Mouse (Mus musculus) c-Kit-positive CD71-positive TER-119-negative erythroid progenitor cells, embryonic 14.5 days (primary cell): ENCODE data around the gene Slc16a4.
"Not testable (repeated sequence)": the region's sequence is repeated elsewhere in the genome, so short reads cannot be mapped to it uniquely, and the experiment has no call there.

Experiments
- DNase-seq: peaks from one replicate; pipeline ENCODE4 v3.0.0-alpha.2; 2013; ENCODE audit warnings: low read depth

Gene Slc16a4

DNA sequence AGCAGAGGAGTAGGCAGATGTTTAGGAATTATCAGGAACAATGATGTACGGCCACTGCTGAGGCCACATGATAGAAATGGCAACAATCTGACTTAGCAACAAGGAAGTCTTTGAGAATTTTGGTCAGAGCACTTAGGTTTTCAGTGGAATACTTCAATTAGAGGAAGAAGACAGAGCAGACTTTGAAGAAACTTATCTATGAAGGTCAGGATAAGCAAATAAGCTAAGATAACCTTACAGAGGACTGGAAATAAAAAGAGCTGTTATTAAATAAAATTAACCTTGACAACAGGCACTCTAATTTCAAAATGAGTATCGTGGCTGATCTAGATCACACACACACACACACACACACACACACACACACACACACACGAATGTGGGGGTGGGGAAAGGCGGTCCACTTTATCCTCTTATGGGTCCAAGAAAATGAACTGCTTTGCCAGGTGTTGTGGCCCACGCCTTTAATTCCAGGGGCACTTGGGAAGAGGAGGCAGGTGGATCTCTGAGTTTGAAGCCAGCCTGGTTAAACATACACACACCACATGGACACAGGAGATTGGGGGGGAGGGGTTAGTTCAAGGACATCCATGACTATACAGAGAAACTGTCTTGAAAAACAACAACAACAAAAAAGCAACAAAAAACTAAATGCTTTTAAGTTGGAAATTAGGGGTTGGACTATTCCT, 4.8 kb downstream of the Slc16a4 start:
- DNase-seq, result no peak

DNA sequence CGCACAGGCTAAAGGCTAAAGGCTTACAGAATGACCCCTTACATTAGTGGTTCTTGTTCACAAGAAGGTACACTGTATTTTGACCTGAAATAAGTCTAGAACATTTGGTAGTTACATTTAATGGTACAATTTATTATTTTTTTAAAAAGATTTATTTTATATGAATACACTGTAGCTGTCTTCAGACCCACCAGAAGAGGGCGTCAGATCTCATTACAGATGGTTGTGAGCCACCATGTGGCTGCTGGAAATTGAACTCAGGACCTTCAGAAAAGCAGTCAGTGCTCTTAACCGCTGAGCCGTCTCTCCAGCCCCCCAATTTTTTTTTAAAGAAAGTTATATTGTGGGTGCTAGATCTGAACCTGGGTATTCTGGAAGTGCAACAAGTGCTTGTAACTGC, 5.9 kb downstream of the Slc16a4 start:
- DNase-seq, result not testable (repeated sequence)

DNA sequence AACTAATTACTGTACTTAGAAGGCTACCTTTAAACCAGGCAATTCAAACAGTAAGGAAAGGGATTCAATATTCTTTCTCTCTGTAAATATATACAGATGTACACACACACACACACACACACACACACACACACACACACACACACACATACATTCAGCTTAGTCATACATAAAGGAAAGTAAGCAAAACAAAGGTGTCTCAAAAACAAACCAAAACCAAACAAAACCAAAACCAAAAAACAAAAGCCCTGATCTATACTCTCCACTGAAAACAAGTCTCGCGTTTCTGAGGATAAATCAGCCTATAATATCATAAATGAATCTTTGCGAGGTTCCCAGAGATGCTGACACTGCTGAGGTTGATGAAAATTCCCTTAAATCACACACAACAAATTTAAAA, 26.3 kb downstream of the Slc16a4 start:
- no peak for DNase-seq

DNA sequence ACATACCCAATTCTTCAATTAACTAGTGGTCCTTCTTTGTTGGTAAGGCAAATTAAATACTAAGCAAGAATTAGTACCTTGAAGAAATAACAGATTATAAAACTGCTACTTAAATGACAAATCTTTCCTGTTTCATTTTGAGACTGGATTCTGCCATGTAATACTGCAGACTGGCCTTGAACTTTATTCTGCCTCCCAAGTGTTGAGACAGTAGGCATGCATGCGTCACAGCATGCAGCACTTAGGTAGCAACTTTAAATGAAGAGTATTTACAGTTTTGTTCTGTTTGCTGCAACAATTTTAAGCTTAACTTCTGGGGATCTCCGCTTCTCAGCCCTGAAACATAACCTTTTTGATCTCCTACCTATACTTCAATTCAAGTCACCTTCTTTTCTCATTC, 30.1 kb downstream of the Slc16a4 start:
- no peak for DNase-seq

DNA sequence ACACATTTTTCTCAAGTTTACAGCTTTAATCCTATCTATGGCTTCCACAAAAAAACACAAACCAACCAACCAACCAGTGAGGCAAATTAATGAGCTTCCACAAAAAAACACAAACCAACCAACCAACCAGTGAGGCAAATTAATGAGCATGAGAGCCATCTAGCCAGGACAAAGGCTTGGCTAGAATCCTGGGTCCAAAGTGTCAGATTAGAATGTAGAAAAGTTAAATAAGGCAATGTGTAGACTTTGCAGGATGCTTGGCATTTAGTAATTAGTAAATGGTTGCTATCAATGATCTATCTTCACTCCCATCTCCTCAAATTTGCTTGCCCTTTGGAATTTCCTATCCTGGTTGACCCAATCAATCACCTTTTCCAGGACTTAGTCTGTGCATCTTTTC, 30.7 kb downstream of the Slc16a4 start:
- no peak for DNase-seq

DNA sequence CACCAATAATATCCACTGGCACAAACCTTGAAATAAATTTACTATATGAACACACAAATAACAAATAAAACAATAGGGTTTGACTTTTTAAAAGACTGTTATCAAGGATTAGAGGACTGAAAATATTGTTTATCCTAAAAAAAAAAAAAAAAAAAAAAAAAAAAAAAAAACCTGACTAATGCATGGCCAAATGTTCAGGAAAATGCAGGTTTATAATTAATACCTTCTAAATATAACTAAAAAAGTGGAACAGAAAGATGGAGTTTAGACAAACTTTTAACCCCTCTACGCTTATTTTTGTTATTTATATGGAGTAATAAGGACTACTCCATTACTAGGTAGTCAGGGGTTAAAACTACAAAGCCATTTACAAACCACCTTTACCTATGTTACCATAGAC, 35.4 kb downstream of the Slc16a4 start:
- DNase-seq, result no peak

DNA sequence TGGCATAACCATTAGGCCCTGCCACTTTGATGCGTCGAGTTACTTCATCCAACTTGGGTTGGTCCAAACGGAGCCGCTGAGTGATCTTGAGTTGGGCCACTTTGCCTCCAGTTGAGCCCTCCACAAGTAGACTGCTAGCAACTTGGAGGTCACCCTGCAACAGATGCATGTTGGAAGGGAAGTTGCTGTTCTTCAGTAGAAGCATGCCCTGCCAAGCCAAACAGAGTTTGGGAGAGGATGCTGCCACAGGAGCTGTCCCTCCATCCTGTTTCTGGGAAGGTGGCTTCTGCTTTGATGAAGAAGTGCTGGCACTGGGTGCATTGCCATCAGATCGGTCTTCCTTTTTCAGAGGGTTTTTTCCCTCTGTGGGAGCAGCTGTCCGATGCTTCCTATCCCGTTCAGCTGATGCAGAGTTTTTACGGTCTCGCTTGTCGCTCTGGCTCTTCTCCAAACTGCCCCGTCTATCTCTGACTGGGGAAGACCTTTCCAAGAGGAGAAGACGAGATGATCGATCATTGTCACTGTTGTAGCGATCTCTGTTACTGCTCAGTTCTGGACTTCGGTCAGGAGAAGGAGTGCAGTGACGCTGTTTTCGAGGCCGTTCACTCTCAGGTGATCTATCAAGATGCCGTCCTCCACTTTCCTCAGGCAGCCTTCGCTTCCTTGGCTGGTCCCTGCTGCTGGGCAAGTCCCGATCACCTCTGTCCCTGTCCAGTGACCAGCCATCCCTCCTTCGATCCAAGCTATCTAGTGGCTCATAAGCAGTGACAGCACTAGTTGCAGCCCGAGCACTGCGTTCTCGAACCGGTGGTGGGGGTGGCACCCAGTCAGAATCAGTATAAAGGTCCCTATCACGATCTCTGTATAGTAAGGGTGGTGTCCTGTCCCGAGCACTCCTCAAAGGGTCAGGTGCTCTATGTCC, 39.7 kb downstream of the Slc16a4 start:
- DNase-seq, result no peak

DNA sequence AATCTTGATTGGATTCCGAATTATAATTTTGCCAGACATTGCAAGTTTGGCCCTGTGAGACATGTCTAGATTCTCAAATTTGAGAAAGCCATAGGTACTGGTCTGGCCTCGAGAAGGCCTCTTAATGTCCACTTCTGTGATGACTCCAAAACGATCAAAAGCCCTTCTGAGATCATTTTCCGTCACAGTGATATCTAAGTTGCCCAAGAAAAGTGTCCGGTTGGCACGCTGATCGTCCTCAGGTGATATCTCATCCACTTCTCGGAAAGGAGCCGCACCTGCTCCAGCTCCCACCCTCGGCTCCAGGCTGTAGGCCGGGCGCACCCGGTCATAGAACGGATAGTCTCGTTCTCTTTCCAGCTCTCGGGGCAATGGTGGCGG, 40.7 kb downstream of the Slc16a4 start:
- no peak for DNase-seq

DNA sequence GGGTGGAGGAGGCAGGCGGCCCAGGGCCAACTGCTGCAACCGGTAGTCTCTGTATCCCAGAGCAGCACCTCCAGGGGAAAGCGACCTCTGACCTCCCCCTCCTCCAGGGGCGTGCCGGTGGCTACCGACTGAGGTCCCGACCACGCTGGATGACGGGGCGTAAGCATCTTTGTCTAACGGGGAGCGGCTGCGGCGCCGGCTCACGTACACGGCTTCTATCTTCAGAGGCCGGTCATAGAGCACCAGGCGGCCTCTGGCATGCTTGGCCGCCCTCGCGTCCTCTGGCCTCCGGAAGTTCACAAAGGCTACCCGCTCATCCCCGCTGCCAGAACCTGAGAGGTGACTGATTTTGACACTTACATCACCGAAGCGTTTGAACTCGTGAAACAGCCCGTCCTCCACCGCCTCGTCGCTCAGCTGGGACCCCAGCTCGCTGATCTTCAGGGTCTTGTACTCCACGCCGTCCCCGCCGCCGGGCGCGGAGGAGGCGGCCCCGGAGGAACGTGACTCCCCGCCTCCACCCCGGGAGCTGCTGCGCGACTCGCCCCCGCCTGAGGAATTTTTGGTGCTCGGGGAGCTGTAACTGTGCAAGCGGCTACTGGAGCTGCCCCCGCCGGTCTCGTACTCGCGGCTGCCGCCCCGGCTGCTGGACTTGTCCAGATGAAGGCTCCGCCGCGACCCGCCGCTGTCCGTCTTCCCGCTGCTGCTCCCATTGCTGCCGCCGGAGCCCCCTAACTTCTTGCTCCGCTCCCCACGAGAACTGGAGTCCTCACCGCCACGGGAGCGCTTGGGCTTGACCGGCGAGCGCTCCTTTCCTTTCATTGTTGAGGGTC, 41.3 kb downstream of the Slc16a4 start:
- DNase-seq, result peak; percentile 16

DNA sequence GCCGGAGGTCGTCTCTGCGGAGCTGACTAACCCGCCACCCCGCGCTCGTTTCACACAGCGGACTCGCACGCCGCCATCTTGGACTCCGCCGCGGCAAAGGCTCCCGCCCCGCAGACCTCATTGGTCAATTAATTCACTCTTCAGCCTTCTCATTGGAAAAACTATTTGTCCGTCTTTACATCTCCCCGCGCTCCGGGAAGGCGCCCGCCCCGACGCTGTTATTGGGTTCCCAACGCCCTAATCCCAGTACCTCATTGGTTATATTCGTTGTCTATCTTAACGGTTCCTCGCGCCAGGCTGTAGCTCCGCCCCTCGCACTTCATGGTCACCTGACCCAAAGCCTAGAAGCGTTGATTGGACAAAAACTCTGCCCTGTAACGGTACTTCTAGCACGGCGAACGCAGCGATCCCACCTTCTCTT, 41.9 kb downstream of the Slc16a4 start:
- DNase-seq, result peak; percentile 97

DNA sequence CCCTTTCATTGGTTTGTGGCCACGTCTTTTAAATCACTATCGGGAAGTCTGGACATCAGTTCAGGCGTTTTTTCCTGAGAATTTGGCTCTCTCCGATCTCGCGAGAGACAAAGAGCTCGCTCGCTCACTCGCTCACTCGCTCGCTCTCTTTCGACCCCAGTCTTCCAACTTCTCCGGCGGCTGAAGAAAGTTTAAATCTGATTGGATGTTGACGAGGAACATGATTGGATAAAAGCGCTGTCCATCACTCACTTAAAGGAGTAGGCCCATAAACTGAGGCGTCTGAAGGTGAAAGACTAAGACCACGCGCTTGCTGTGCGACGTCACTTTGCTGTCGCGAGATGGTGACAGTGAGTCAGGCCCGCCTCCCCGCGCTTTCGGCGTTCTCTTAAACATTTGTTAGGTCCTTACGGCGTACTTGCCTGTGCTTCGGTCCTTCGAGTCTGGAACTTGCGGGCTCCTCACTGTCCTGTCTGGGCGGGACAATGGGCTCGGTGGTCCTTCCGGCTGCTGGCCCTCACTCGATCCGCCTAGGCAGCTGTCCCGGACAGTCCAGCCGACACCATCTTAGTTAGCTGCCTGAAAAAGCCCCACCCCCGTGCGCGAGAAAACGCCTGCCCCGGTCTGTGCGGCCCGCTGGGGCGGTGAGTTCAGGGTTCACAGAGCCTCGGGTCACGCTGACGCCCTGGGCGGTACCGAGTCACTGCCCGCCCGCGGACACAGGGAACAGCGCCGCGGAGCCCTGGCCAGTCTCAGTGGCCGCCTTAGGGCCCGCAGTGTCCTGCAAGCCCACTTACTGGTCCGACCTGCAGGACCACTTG, 42.6 kb downstream of the Slc16a4 start, which contains the start of gene Rbm15:
TSS of gene Rbm15 (minus strand) at position 293 of the 821 bp plus-strand sequence.
- DNase-seq, result peak; percentile 99

DNA sequence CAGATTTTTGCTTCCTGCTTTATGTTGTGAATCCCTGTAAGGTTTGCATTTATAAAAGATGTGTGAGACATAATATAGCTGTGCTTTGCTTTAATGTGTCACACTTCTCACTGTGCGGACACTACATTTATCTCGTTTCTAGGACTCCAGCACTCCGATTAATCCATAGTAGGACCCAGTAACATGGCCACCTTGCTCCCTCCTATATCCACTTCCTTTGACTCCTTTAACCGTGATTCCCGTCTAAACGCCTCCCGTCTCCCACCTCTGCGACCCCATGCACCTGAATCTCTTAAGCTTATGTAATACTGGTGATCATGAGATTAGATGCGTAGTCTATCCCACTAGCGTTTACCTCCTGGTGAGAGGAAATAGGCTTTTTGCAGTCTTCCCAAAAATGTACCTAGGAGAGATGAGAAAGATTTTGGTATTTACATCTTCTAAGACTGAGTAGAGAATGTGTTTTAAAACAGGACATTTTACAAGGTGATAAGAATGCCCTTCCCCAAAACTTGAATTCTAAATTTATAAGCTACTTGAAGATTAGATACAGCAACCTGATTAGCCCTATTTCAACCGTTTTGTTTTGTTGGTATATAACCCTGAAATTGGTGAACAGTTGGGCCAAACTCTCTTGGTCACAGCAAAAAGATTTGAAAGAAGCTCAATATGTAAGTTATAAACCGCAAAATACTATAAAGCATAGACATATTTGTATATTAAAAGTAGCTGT, 43.3 kb downstream of the Slc16a4 start:
- no peak for DNase-seq

DNA sequence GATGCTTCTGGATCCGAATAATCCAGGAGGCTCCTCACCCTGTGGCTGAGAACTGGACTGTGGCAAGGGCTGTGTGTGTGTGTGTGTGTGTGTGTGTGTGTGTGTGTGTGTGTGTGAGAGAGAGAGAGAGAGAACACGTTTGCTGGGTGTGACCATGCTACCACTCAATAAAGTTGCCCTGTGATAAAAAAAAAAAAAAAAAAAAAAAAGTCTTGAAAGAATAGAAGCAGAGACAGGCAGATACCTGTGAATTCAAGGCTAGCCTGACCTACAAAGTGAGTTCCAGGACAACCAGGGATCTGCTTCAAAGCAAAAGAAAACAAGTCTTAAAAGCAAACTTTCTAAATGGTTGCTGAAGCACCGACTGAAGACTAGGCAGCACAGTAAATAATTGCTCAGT, 52.9 kb downstream of the Slc16a4 start:
- no peak for DNase-seq

DNA sequence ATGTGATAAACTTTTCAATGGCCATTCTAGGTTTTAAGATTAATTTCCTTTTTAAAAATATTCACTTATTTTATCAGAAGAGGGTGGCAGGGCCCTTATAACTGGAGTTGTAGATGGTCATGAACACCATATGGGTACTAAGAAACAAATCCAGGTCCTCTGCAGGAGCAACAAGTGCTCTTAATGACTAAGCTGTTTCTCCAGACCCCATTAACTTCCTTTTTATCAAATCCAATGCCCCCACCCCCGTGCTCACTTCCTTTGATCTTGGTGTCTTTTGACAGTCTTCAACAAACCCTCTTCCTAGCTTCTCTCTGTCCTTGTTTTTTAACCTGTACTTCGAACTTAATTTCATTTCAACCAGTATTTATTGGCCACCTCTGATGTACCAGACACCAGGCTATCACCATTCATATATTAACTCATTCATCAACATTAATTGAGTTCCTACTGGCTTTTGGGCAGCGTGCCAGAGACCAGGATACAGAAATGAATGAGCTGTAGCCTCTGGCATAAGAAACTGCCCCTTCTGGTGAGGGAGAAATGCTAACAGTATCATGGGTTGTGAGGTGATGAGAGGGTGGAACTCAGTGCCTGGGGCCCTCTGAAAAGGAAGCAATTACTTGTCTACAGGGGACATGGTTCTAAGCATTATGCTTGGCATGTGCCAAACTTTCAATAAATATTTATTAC, 54.1 kb downstream of the Slc16a4 start:
- DNase-seq, result no peak

DNA sequence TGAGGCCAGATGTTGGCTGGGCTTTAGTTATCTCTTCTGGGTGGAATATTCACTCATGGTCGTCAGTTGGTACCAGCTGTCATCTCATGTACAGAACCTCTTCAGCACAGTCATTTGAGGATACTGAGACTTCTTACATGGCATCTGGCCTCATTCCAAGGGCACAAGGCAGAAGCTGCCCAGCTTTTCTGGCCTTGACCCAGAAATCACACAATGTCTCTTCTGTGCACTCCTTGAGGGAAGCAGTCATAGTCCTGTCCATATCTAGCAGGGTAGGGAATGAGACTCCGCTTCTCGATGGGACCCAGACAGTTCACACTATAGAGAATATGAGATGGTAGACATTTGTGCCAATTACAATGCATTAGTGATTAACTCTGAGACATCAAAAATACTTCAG, 58.0 kb downstream of the Slc16a4 start:
- no peak for DNase-seq

DNA sequence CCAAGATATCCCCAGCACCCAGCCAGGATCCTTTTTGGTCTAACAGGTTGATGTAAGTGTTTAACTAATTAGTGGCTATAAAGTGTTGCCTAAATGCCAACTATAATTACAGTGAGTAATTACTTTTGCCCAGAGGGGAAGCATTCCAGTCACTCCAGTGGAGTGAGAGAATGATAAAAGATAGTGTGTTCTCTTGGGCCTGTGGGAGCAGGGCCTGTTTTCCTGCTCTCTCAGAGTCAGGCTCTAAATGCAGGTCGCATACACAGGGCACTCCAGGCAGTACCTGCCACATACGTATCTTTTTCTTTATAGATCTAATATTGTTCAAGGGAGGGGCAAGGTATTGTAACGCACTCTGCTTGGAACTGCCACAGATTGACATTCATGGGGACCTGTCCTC, 60.7 kb downstream of the Slc16a4 start:
- no peak for DNase-seq

DNA sequence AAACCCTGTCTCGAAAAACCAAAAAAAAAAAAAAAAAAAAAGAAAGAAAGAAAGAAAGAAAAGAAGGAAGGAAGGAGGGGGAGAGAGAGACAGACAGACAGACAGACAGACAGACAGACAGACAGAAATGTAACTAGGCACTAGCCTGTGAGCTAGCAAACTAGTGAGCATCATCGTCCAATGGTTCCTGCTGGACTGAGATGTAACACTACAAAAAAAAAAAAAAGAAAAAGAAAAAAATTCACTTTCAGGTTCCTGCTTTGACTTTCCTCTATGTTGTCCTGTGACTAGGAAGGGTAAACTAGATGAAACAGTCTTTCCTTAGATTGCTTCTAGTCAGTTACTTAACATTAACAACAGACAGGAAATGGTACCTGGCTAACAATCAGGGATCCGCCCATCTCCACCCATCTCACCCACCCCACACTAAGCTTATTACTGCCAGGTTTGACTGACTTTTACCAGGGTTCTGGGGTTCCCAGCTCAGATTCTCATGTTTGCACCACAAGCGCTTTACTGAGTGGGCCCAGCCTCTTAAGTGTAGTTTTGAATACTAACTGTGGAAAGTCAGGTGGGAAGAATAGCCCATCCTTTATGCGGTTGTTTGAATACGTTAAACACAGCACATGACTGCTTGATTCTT, 64.7 kb downstream of the Slc16a4 start:
- no peak for DNase-seq

DNA sequence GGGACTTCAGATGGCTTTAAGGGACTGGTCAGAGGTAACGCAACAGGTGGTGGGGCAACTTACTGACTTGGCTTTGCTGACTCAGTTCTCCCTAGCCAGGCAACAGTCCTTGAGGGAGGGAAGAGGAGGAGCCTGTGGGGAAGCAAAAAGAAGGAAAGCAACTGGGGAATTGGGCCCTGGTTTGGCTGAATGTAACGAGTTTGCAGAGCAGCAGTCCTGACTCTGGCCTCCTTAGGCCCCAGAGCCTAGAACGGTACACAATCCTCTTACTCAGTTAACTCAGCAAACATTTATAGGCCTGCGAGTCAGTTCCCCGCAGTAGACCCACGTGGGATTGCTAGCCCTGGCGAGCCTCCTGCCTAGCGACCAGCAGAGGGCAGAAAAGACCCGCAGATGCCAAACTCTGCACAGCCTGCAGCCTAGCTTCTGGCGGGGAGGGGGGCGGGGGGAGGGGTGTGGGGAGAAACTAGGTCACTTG, 66.0 kb downstream of the Slc16a4 start:
- peak; percentile 24 for DNase-seq

DNA sequence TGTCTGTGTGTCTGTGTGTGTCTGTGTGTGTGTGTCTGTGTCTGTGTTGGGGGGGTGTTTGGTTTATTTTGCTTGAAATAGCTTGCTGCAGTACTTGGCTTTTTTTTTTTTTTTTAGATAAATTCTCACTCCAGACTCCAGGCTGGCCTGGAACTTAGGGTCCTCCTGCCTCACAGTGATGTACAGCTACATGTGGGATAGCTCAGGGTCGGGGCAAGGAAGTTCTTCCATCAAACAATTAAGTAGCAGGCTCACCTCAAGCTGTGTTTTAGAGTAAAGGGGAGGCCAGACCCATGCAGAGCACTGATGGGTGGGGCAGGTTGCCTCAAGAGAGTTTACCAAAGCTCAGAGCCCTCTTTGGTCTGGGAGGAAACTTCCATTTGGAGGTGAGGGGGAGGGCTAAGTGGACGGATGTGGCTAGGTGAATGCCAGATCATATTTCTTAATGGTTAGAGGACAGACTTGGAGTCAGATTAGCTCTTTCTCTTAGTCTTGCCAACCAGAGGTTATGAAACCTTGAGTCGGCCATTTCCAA, 66.7 kb downstream of the Slc16a4 start:
- no peak for DNase-seq
